Mouse (Mus musculus) heart, adult 8-10 months (tissue): ENCODE results near the gene Lpin1. TPM values are rescaled to one million over a fixed set of nuclear protein-coding genes. Genes with fewer than 3 reads are reported as not detected.

Source experiments
- DNase-seq: peaks from one replicate; pipeline ENCODE4 v3.0.0; 2022; ENCODE audit warnings: low spot score
- total RNA-seq, 4 experiments: library from RNA; stranded (reverse); gene quantifications; 2 replicates each; pipeline ENCODE4 v1.2.4; 2022

Lpin1 gene
- total RNA-seq: 100 to 1,000 TPM; 152 to 176 (median 162) TPM

GRCm38 (mm10) chr12:16610936-16611335, at the start of gene Lpin1:
TSS of gene Lpin1 (minus strand) at chr12:16610966.
- DNase-seq: no peak

GRCm38 (mm10) chr12:16656906-16657875, 46.4 kb upstream of the Lpin1 start:
- DNase-seq: no peak

- DNase-seq: no peak
These were observed 44.8 kb upstream of the Lpin1 start for GRCm38 (mm10) chr12:16655604-16656003.

GRCm38 (mm10) chr12:16653332-16654093, 42.7 kb upstream of the Lpin1 start, which contains the start of gene Ntsr2:
TSS of gene Ntsr2 (plus strand) at chr12:16653382.
- no peak for DNase-seq

- DNase-seq: no peak
These were observed 39.1 kb upstream of the Lpin1 start for GRCm38 (mm10) chr12:16649819-16650218.

- DNase-seq: no peak
These were observed 37.5 kb upstream of the Lpin1 start for GRCm38 (mm10) chr12:16648273-16648672.

GRCm38 (mm10) chr12:16646780-16647409, 36.1 kb upstream of the Lpin1 start:
- no peak for DNase-seq

- no peak for DNase-seq
These were observed 33.9 kb upstream of the Lpin1 start for GRCm38 (mm10) chr12:16644698-16645097.

- no peak for DNase-seq
These were observed 33.0 kb upstream of the Lpin1 start for GRCm38 (mm10) chr12:16643508-16644345.

- no peak for DNase-seq
These were observed 31.2 kb upstream of the Lpin1 start for GRCm38 (mm10) chr12:16642000-16642399.

- no peak for DNase-seq
These were observed 29.3 kb upstream of the Lpin1 start for GRCm38 (mm10) chr12:16640075-16640474.

- DNase-seq: no peak
These were observed 28.5 kb upstream of the Lpin1 start for GRCm38 (mm10) chr12:16639078-16639771.

- DNase-seq: no peak
These were observed 25.1 kb upstream of the Lpin1 start for GRCm38 (mm10) chr12:16635816-16636215.

GRCm38 (mm10) chr12:16634075-16634813, 23.5 kb upstream of the Lpin1 start:
- no peak for DNase-seq

- no peak for DNase-seq
These were observed 22.5 kb upstream of the Lpin1 start for GRCm38 (mm10) chr12:16633235-16633634.

GRCm38 (mm10) chr12:16631423-16631822, 20.7 kb upstream of the Lpin1 start:
- DNase-seq: no peak

- DNase-seq: no peak
These were observed 20.1 kb upstream of the Lpin1 start for GRCm38 (mm10) chr12:16630866-16631185.

GRCm38 (mm10) chr12:16630152-16630865, 19.5 kb upstream of the Lpin1 start:
- no peak for DNase-seq

GRCm38 (mm10) chr12:16620230-16620629, 9.5 kb upstream of the Lpin1 start:
- no peak for DNase-seq
